Mouse (Mus musculus): ENCODE data around the gene Ndufs5. TPM values are rescaled to one million over a fixed set of nuclear protein-coding genes. Genes with fewer than 3 reads are reported as not detected.

Gene Ndufs5
- total and polyA plus RNA-seq, 3 experiments, result 121 to 213 (median 174) TPM

DNA sequence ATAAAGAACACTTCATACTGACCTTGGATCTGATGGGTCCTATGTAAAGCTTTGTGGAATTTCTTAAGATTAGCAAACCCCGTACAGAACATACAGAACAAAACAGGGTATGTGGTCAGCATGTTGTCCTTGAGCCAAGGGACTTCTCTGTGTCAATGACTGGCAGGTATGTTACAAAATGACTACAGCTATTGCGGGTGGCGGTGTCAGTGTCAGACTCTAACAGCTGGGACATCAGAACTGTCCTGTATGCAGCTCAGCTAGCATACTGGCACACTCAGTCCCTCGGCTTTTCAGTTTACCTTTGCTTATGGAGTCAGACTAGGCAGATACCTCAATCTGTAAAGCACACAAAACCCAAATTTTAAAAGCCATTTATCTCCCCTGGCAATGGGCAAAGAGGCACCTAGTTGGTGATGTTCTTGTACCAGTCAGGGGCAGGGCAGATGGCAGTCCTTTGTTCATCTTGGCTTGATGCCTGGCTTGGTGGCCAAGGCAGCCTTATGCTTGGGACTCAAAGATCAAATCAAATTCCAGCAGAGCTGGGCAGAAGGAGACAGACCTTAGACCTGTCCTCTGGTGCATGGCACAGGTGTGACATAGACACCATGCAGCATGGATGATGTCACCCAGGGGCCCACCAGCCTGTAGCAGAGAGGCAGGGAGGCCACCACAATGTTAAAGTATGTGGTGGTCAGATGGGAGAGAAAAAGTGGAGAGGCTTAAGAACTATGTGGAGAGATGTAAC lies 14.3 kb upstream of the Ndufs5 start:
- H3K36me3 ChIP-seq (replicated peaks in 1 of 2; ENCODE audit: control insufficient read depth in 1 of 2, insufficient read depth in 1 of 2, low read length in 1 of 2), result peaks cover 27 to 42% of the 10 kb centered on the region in 2 experiments
- no peaks in the 10 kb centered on the region for H3K9me3 ChIP-seq (replicated peaks; ENCODE audit: low read length)
- no peaks in the 10 kb centered on the region for H3K79me2 ChIP-seq (replicated peaks; ENCODE audit: control insufficient read depth, extremely low read depth, insufficient read depth, poor library complexity, severe bottlenecking)
- no peaks in the 10 kb centered on the region for H3K27me3 ChIP-seq (replicated peaks)
- H3K4me3 ChIP-seq (replicated peaks in 1 of 3; ENCODE audit: low read depth in 2 of 3, low read length in 2 of 3, poor library complexity in 1 of 3), result no peak overlapping the region
- H3K4me1 ChIP-seq (ENCODE audit: control insufficient read depth in 1 of 2, insufficient read depth in 2 of 2), result 0 out of 4 replicates have a peak, but pooled peaks cover 0 to 3% of the 10 kb centered on the region in 2 experiments
- in situ Hi-C loops (cut with MboI; ENCODE audit: low pct_ligation_motif_present, low pct_unique_long_range_greater_than_20kb, low sequenced_read_pairs) (no loop called here), dilution Hi-C loops (cut with MboI; ENCODE audit: extremely low pct_ligation_motif_present, extremely low pct_unique_long_range_greater_than_20kb, low sequenced_read_pairs) (no loop called here)
- DNase-seq (ENCODE audit: extremely low read depth), result no peak
- no peak overlapping the region for H3K4me2 ChIP-seq (ENCODE audit: insufficient read depth, low read depth, poor library complexity, severe bottlenecking)
- no peak overlapping the region for H3K27ac ChIP-seq (ENCODE audit: insufficient read depth, low read depth)
- H3K9ac ChIP-seq (ENCODE audit: insufficient read depth, low read depth), result no peak overlapping the region
- TF ChIP-seq MXI1 (IDR thresholded peaks at IDR 0.05; ENCODE audit: low read depth, low read length) (no peak), HCFC1 (IDR thresholded peaks at IDR 0.05; ENCODE audit: low read depth, low read length) (no peak), NRF1 (IDR thresholded peaks at IDR 0.05; ENCODE audit: low read depth, low read length) (no peak)

DNA sequence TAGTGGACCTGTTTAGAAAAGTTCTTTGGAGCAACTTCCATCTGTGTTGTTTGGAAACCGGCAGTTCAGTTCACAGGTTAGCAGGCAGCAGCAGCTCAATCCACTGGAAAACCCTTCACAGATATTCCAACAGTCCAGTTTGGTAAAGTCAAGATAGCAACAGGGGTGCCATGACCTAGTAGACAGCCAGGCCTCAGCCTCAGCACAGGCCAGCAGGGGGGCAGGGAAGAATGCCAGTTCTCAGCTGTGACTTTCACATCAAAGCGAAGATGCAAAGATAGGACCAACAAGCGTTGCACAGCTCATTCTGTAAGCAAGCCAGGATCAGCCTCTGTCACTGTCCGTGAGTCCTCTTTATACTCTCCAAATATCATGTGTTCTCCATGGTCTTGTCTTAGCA lies 3.8 kb upstream of the Ndufs5 start:
- no peaks in the 10 kb centered on the region for H3K36me3 ChIP-seq (replicated peaks in 1 of 2; ENCODE audit: control insufficient read depth in 1 of 2, insufficient read depth in 1 of 2, low read length in 1 of 2)
- in situ Hi-C loops (cut with MboI; ENCODE audit: low pct_ligation_motif_present, low pct_unique_long_range_greater_than_20kb, low sequenced_read_pairs), result no loop called here
- H3K4me2 ChIP-seq (ENCODE audit: insufficient read depth, low read depth, poor library complexity, severe bottlenecking), result no peak overlapping the region
- no peak for TF ChIP-seq NRF1 (IDR thresholded peaks at IDR 0.05; ENCODE audit: low read depth, low read length)
- TF ChIP-seq KAT2A (IDR thresholded peaks at IDR 0.05; ENCODE audit: insufficient replicate concordance, low read length), result no peak
- TF ChIP-seq IRF4 (IDR thresholded peaks at IDR 0.05; ENCODE audit: low read depth, low read length), result no peak
- no peak for TF ChIP-seq TBP (conservative IDR thresholded peaks at IDR 0.05; ENCODE audit: low read depth, low read length)
- TF ChIP-seq PAX5 (IDR thresholded peaks at IDR 0.05; ENCODE audit: low read length), result no peak
- no peak for TF ChIP-seq HCFC1 (IDR thresholded peaks at IDR 0.05; ENCODE audit: low read depth, low read length)
- no peak for TF ChIP-seq USF2 (conservative IDR thresholded peaks at IDR 0.05; ENCODE audit: low read depth, low read length)
- no peak for TF ChIP-seq TCF12 (IDR thresholded peaks at IDR 0.05; ENCODE audit: low read depth, low read length)
- TF ChIP-seq CHD2 (IDR thresholded peaks at IDR 0.05; ENCODE audit: low read length), result no peak
- TF ChIP-seq CTCF (conservative IDR thresholded peaks at IDR 0.05 in 1 of 2, IDR thresholded peaks at IDR 0.05 in 1 of 2; ENCODE audit: low read depth in 2 of 2, low read length in 2 of 2), result no peak
- no peak for TF ChIP-seq ZC3H11A (IDR thresholded peaks at IDR 0.05; ENCODE audit: low read depth, low read length)
- TF ChIP-seq ZMIZ1 (IDR thresholded peaks at IDR 0.05; ENCODE audit: low read depth, low read length), result no peak
- no peak for TF ChIP-seq ETS1 (conservative IDR thresholded peaks at IDR 0.05; ENCODE audit: low read depth, low read length)
- no peak for TF ChIP-seq MAZ (IDR thresholded peaks at IDR 0.05; ENCODE audit: low read depth, low read length)
- TF ChIP-seq CHD1 (IDR thresholded peaks at IDR 0.05; ENCODE audit: low read depth, low read length), result no peak
- TF ChIP-seq JUND (conservative IDR thresholded peaks at IDR 0.05; ENCODE audit: low read depth, low read length), result no peak
- no peak for TF ChIP-seq RAD21 (IDR thresholded peaks at IDR 0.05; ENCODE audit: low read depth, low read length)
- TF ChIP-seq ZNF384 (IDR thresholded peaks at IDR 0.05; ENCODE audit: low read depth, low read length), result no peak
- no peak for TF ChIP-seq POLR2A (IDR thresholded peaks at IDR 0.05; ENCODE audit: low read depth, low read length)
- no peak overlapping the region for H3K27ac ChIP-seq (ENCODE audit: insufficient read depth, low read depth)
- H3K27me3 ChIP-seq (replicated peaks), result no peaks in the 10 kb centered on the region
- H3K79me2 ChIP-seq (replicated peaks; ENCODE audit: control insufficient read depth, extremely low read depth, insufficient read depth, poor library complexity, severe bottlenecking), result peaks cover 8% of the 10 kb centered on the region
- no peak for DNase-seq (ENCODE audit: extremely low read depth)
- no peak overlapping the region for H3K9ac ChIP-seq (ENCODE audit: insufficient read depth, low read depth)
- H3K4me3 ChIP-seq (replicated peaks in 1 of 3; ENCODE audit: low read depth in 2 of 3, low read length in 2 of 3, poor library complexity in 1 of 3), result no peak overlapping the region
- H3K4me1 ChIP-seq (ENCODE audit: control insufficient read depth in 1 of 2, insufficient read depth in 2 of 2), result peaks cover 0 to 7% of the 10 kb centered on the region in 2 experiments; a peak in 2 of 4 replicates
- dilution Hi-C loops (cut with MboI; ENCODE audit: extremely low pct_ligation_motif_present, extremely low pct_unique_long_range_greater_than_20kb, low sequenced_read_pairs), result no loop called here
- no peaks in the 10 kb centered on the region for H3K9me3 ChIP-seq (replicated peaks; ENCODE audit: low read length)
